Mouse (Mus musculus) retina, adult 2 months (tissue): ENCODE measurements around the gene Chst15.

Experiments used
- DNase-seq: peaks from one replicate; pipeline ENCODE4 v3.0.0-alpha.2; 2012; ENCODE audit warnings: low read depth, low spot score

Chst15 gene

GRCm38 (mm10) chr7:132302508-132303241, 14.4 kb downstream of the Chst15 start:
- DNase-seq = no peak

GRCm38 (mm10) chr7:132299661-132300210, 17.3 kb downstream of the Chst15 start:
- no peak for DNase-seq

DNA sequence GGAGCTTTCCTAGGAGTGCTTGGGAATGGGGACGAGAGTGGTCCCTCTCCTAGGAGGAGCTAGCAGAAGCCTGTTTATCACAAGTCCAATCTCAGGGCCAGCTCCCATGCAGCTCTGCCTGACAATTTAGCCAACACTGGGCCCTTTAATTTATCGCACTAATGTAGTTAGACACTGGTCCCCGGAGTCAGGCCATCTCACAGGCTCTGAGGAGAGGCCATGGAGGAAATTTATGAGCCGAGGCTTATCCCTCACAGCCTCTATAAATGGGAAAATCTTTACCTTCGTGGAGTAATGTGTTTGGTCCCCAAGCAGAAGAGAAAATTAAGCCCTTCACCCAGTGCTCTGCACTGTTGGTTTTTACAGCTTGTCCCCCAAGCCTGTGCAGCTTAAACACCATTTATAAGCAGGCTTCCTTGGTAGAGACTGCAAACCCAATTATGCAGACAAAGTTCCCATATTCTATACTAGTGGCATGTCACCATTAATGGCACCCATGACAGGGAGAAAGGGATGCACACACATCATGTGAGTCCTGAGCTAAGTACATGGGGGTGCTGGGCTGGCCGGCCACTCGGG, 18.5 kb downstream of the Chst15 start:
- DNase-seq = no peak

GRCm38 (mm10) chr7:132296661-132297443, 20.2 kb downstream of the Chst15 start:
- DNase-seq = no peak

GRCm38 (mm10) chr7:132296132-132296531, 20.9 kb downstream of the Chst15 start:
- no peak for DNase-seq

DNA sequence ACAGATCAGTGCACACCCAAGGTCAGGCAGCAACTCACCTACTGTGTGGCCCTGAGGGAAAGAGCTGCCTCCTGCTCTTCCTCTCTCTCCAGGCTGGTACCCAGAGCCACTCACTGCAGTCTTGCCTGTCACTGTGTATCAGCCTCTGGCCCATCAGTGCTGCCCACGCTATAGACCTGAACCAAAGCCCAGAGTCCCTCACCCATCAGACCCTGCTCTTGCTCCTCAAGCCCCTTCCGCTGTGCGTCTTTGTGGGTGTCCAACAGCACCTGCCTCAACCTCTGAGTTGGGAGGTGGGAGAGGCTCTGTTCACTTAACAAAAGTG, 29.7 kb downstream of the Chst15 start:
- no peak for DNase-seq

DNA sequence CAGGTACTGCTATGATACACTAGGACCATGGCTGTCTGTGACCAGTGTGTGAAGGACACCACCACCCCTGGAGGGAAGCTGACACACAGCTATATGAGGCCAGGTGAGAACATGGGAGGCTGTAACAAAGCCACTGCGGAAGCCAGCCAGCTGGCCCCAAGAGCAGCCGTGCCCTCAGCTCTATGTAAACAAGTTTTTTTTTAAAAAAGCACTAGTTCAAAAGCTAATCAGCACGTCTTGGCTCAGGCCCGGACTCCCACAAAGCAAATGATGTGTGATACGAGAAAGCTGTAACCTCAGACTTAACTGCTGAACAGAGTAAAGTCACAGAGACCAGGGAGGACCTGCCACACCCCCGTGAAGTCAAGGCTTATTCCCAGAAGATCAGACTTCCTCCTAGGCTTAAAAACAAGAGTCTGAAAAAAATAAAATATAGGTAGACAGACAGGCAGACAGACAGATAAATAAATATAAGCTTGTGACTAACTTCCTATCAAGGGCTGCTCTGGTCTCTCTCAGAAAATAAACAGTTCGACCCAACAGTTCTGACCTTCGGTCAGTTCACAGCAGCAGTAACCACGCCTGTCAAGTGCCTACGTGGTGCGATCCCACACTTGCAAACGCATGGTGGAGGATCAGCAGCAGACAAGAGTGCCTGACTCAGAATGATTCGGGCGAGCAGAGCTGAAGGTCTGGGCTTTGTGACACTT, 30.2 kb downstream of the Chst15 start:
- DNase-seq = no peak

- DNase-seq = no peak
Measured at GRCm38 (mm10) chr7:132284795-132285194, 32.2 kb downstream of the Chst15 start.

GRCm38 (mm10) chr7:132284048-132284737, 32.8 kb downstream of the Chst15 start:
- no peak for DNase-seq

DNA sequence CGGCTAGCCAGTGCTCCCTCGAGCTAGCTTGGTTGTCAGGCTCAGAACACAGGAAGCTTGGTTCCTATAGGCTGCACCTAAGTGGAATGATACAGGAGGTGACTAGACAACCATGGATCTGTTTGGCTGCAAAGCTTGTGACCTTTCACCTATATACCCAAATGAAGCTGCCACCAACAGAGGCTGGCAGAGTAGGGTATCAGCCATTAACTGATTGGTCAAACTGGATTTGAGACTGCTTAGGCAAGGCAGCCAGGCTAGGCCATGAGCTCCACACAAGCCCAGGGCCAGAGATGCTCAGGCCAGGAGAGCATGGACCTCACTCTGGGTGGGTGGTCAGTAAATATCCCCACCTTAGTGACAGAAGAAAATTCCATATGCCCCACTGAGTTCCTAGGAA, 34.5 kb downstream of the Chst15 start:
- no peak for DNase-seq

DNA sequence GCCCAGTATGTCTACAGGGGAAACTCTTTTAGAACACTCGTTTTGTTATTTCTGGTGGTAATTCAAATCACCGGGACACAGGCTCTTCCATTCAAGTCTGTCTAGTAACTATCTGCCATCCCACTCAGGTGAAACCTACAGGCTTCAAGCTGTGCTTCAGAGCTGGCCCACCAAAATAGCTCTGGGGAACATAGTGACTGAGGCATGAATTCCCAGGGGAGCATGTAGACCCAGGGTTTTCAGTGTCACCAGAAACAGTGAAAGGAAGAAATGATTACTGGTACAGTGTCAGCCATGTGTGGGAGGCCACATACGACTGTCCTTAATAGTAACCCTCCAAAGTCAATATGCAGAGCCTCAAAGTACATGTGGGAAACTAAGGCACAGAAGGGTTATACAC, 34.9 kb downstream of the Chst15 start:
- no peak for DNase-seq

GRCm38 (mm10) chr7:132281753-132282152, 35.3 kb downstream of the Chst15 start:
- DNase-seq = no peak

- DNase-seq = no peak
Measured at GRCm38 (mm10) chr7:132278658-132279057, 38.4 kb downstream of the Chst15 start.

GRCm38 (mm10) chr7:132276287-132276686, 40.7 kb downstream of the Chst15 start:
- DNase-seq = no peak

GRCm38 (mm10) chr7:132273741-132274513, 43.1 kb downstream of the Chst15 start:
- no peak for DNase-seq

DNA sequence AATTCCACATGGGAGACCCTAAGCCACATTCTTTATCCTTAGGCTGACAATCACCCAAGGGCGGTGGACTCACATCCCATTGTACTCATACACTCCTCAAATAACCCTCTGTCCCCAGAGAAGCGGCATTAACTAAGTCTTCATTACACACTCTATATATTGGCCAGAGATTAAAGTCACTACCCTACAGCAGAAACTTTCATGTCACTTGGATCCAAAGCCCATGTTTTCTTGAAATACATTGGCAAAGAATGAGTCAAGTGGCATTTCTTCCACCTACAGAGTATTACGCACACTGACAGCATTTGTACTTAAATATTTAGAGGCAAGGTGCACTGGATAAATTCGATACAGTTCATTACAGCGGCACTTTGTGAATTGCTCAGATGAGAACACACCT, 44.0 kb downstream of the Chst15 start:
- no peak for DNase-seq

DNA sequence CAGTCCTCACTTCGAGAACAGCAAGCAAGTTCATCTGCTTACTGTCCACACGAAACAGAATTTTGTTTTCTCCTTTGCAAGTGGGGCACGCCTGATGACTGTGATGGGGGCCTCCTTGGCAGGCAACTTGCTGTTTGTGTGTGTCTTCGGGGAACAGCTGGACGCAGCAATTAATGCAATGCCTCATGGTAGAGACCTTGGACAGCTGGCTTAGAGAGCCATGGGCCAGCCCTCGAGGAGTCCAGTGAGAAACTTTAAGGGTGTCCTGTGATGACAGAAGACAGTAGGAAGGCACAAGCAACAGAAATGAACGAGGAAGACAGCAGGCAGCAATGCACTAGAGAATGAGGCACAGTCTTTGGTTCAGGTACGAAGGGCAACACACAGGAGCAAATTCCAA, 46.7 kb downstream of the Chst15 start:
- DNase-seq = no peak

GRCm38 (mm10) chr7:132269661-132270060, 47.4 kb downstream of the Chst15 start:
- no peak for DNase-seq

DNA sequence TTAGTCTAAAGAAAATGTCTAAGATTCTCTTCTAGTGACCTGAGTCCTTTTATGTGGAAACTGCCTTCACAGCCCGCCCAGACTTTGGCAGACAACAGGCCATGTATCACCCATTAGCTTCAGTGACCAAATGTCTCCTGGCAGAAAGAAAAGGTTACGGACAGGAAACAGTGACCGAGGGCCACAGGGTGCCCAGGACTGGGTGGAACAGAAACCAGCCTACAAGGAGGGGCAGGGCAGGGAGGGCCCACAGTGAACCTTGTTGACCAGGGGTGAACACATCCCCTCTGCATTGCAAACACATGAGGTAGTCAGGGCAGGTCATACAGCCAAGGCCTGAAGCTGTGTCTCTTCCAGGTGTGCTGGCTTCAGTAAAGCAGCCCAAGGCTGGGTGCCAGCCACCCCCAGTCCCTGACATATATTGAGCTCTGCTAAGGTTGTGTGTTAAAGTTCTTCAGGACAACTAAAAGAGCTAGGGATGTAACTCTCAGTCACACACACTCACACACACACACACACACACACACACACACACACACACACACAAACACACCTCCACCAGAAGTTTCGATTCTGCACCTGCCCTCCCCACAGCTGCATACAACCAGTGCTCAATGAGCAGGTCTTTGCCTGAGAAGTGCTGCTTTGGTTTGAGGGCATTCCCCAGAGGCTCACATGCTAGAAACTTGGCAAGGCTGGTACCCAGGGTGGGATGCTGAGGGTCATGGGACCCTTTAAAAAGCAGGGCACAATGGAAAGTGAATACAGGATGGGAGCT, 49.1 kb downstream of the Chst15 start:
- DNase-seq = no peak

DNA sequence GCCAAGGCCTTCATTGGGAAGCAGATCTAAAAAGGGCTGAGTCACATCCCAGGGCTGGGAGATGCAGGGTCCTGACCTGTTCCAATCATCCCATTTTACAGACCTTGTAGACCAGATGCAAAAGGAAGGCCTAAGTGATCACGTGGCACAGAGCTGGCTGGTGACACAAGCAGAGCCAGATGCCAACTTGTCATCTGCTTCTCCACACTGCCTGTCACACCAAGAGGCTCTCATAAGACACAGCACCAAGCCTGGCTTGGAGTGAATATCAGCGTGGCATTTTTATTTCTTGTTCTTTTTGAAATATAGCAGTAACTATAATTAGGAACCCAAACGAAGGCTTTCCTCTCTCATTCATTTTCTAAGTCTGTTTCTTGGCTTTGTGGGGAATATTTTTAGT, 52.3 kb downstream of the Chst15 start:
- no peak for DNase-seq
